Mouse (Mus musculus): ENCODE measurements around the gene Smc5.
A peak's percentile ranks its signal among the peaks of the same experiment; 100 is the strongest.

Gene Smc5

GRCm38 (mm10) chr19:23273355-23274053, at the start of gene Smc5:
Gene Smc5 (minus strand): TSS chr19:23273897.
- DNase-seq: peak; percentile 90

- no peak for DNase-seq
Measured at GRCm38 (mm10) chr19:23323107-23323506, 49.4 kb upstream of the Smc5 start.

GRCm38 (mm10) chr19:23317989-23318358, 44.3 kb upstream of the Smc5 start:
- DNase-seq: no peak

GRCm38 (mm10) chr19:23317295-23317988, 43.7 kb upstream of the Smc5 start:
- peak; percentile 28 for DNase-seq

- no peak for DNase-seq
Measured at GRCm38 (mm10) chr19:23316851-23317250, 43.2 kb upstream of the Smc5 start.

- no peak for DNase-seq
Measured at GRCm38 (mm10) chr19:23309979-23310378, 36.3 kb upstream of the Smc5 start.

GRCm38 (mm10) chr19:23306671-23307070, 33.0 kb upstream of the Smc5 start:
- peak; percentile 75 for DNase-seq

GRCm38 (mm10) chr19:23299987-23300386, 26.3 kb upstream of the Smc5 start:
- DNase-seq: no peak

- no peak for DNase-seq
Measured at GRCm38 (mm10) chr19:23298917-23299316, 25.2 kb upstream of the Smc5 start.

GRCm38 (mm10) chr19:23297191-23297590, 23.5 kb upstream of the Smc5 start:
- no peak for DNase-seq

GRCm38 (mm10) chr19:23289251-23289650, 15.6 kb upstream of the Smc5 start:
- DNase-seq: no peak

GRCm38 (mm10) chr19:23281911-23282660, 8.4 kb upstream of the Smc5 start:
- no peak for DNase-seq

GRCm38 (mm10) chr19:23274054-23274724, 492 bp upstream of the Smc5 start:
- DNase-seq: no peak

- peak; percentile 53 for DNase-seq
Measured at GRCm38 (mm10) chr19:23256771-23257170, 16.9 kb downstream of the Smc5 start.

- DNase-seq: no peak
Measured at GRCm38 (mm10) chr19:23246473-23246872, 27.2 kb downstream of the Smc5 start.

- DNase-seq: peak; percentile 43
Measured at GRCm38 (mm10) chr19:23225065-23225464, 48.6 kb downstream of the Smc5 start.

GRCm38 (mm10) chr19:23214326-23214725, 59.4 kb downstream of the Smc5 start:
- DNase-seq: no peak

- DNase-seq: no peak
Measured at GRCm38 (mm10) chr19:23211325-23211724, 62.4 kb downstream of the Smc5 start.

GRCm38 (mm10) chr19:23203505-23204053, 70.1 kb downstream of the Smc5 start:
- DNase-seq: no peak

GRCm38 (mm10) chr19:23202106-23202505, 71.6 kb downstream of the Smc5 start:
- DNase-seq: no peak

GRCm38 (mm10) chr19:23193076-23193475, 80.6 kb downstream of the Smc5 start:
- no peak for DNase-seq

GRCm38 (mm10) chr19:23191486-23191885, 82.2 kb downstream of the Smc5 start:
- no peak for DNase-seq

- DNase-seq: no peak
Measured at GRCm38 (mm10) chr19:23189744-23190143, 84.0 kb downstream of the Smc5 start.
